Mouse (Mus musculus) liver, embryonic 11.5 days (tissue): ENCODE measurements around the gene Pex10. TPM values are rescaled to one million over a fixed set of nuclear protein-coding genes. Genes with fewer than 3 reads are reported as not detected.
A peak's percentile ranks its signal among the peaks of the same experiment; 100 is the strongest.

Experiments used
- ATAC-seq: fragments of 200-750 bp; cut with Nextera tagmentation; replicated peaks from 2 replicates; pipeline ENCODE4 v1.8.0; 2017; ENCODE audit warnings: moderate number of reproducible peaks, mild to moderate bottlenecking, moderate TSS enrichment, moderate library complexity; ENCODE audit not compliant: low FRiP score
- DNase-seq: peaks from one replicate; pipeline ENCODE4 v3.0.0-alpha.2; 2017; ENCODE audit warnings: low spot score
- H3K27ac ChIP-seq: fragments of 300-500 bp; sonication (generic); 2 replicates; pipeline ENCODE4 v1.5.1; 2014; ENCODE audit warnings: mild to moderate bottlenecking, low read depth, low read length, control low read depth
- H3K27me3 ChIP-seq: fragments of 300-500 bp; sonication (generic); replicated peaks from 2 replicates; pipeline ENCODE4 v1.6.1; 2014; ENCODE audit warnings: low read length, mixed read lengths; ENCODE audit not compliant: control insufficient read depth, insufficient read depth
- H3K36me3 ChIP-seq: fragments of 300-500 bp; sonication (generic); 2 replicates; pipeline ENCODE4 v1.6.1; 2014; ENCODE audit warnings: mild to moderate bottlenecking, low read length, moderate library complexity, mixed read lengths; ENCODE audit not compliant: control insufficient read depth, insufficient read depth
- H3K4me1 ChIP-seq: fragments of 300-500 bp; sonication (generic); replicated peaks from 2 replicates; pipeline ENCODE4 v1.6.1; 2014; ENCODE audit warnings: low read length, mixed read lengths; ENCODE audit not compliant: control insufficient read depth, insufficient read depth
- H3K4me2 ChIP-seq: fragments of 300-500 bp; sonication (generic); 2 replicates; pipeline ENCODE4 v1.6.1; 2014; ENCODE audit warnings: mild to moderate bottlenecking, control low read depth, moderate library complexity
- H3K4me3 ChIP-seq: fragments of 300-500 bp; sonication (generic); 2 replicates; pipeline ENCODE4 v1.5.1; 2014; ENCODE audit warnings: low read depth, low read length, control low read depth
- H3K9ac ChIP-seq: fragments of 300-500 bp; sonication (generic); 2 replicates; pipeline ENCODE4 v1.6.1; 2014; ENCODE audit warnings: low read depth, low read length, control low read depth
- H3K9me3 ChIP-seq: fragments of 300-500 bp; sonication (generic); 2 replicates; pipeline ENCODE4 v1.6.1; 2016; ENCODE audit warnings: low read length, inconsistent platforms, mixed read lengths; ENCODE audit not compliant: control insufficient read depth
- WGBS: fragments of 180-500 bp; shearing (Covaris S2); extraction: QIAGEN DNeasy Blood & Tissue Kit; methylation state at CpG from one replicate; pipeline ENCODE4 v1.1.7; 2014; 5-methylcytosine and 5-hydroxymethylcytosine counted together
- polyA plus RNA-seq: library from polyadenylated mRNA; unstranded; fragments of >200 nt; fragmentation: Nextera tagmentation; extraction: Ambion mirVana; gene quantifications from 2 replicates; pipeline ENCODE4 v1.2.1, GENCODE M21; 2014

The Pex10 gene
- polyA plus RNA-seq, 1 experiment from 2014 or later: 7.2 TPM

GRCm38 (mm10) chr4:155113766-155114410, 47.1 kb downstream of the Pex10 start:
- H3K36me3 ChIP-seq: no peaks in the 10 kb centered on the region
- H3K27me3 ChIP-seq: no peaks in the 10 kb centered on the region
- ATAC-seq: no peak
- 78% methylated on average over 8 of the region's 8 CpGs for WGBS
- peaks cover 20% of the 10 kb centered on the region for H3K4me1 ChIP-seq
- DNase-seq: no peak
- H3K9ac ChIP-seq: no peak overlapping the region
- no peak overlapping the region for H3K4me3 ChIP-seq
- no peak overlapping the region for H3K27ac ChIP-seq
- H3K9me3 ChIP-seq: no peaks in the 10 kb centered on the region
- H3K4me2 ChIP-seq: no peak overlapping the region

GRCm38 (mm10) chr4:155116607-155117006, 49.8 kb downstream of the Pex10 start:
- Histone ChIP-seq H3K27ac (no peak overlapping the region; the same call in 1 of the 2 replicates), H3K4me3 (no peak overlapping the region), H3K9ac (no peak overlapping the region), H3K4me2 (peak overlapping the region; percentile 36; the same call in 1 of the 2 replicates), H3K4me1 (peaks cover 37% of the 10 kb centered on the region), H3K36me3 (no peaks in the 10 kb centered on the region), H3K27me3 (no peaks in the 10 kb centered on the region), H3K9me3 (no peaks in the 10 kb centered on the region)
- ATAC-seq: peak; percentile 40
- 45% methylated on average over 4 of the region's 4 CpGs for WGBS
- no peak for DNase-seq

DNA sequence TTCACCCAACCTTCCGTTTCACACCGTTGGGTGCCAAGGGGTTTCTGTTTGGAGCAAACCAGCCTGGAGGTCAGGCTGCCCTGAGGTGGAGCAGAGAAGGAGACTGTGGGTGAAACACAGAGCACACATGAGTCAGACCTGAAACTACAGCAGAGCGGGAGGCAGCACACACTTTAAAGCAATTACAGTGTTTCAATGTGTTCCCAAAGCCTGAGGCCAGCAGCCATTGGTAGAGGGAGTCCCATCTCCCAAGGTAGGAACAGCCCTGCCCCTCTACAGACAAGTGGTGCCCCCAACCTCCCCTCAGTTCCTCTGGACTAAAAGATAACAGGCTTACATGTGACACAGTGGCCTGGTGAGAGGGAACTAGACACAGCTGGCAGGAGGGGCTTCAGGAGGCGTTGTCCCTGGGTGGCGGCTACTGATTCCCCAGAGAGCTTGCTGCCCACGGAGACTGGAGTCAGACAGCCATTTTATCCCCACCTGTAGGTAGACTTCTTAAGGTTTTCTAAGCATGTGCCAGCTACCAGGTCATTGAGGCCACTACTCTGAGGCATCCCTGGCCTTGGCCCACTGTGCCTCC, 50.7 kb downstream of the Pex10 start:
- 60% methylated on average over 6 of the region's 6 CpGs for WGBS
- peak overlapping the region; percentile 36 for H3K4me2 ChIP-seq
- no peaks in the 10 kb centered on the region for H3K27me3 ChIP-seq
- peaks cover 41% of the 10 kb centered on the region for H3K4me1 ChIP-seq
- no peak overlapping the region for H3K9ac ChIP-seq
- no peak overlapping the region for H3K4me3 ChIP-seq
- ATAC-seq: peak; percentile 90
- H3K9me3 ChIP-seq: no peaks in the 10 kb centered on the region
- peak overlapping the region; percentile 58; the same call in 1 of the 2 replicates for H3K27ac ChIP-seq
- DNase-seq: no peak
- H3K36me3 ChIP-seq: no peaks in the 10 kb centered on the region

- Histone ChIP-seq H3K4me1 (peaks cover 44% of the 10 kb centered on the region), H3K4me3 (no peak overlapping the region), H3K36me3 (no peaks in the 10 kb centered on the region), H3K27ac (no peak overlapping the region), H3K9me3 (no peaks in the 10 kb centered on the region), H3K4me2 (no peak overlapping the region), H3K9ac (no peak overlapping the region), H3K27me3 (no peaks in the 10 kb centered on the region)
- ATAC-seq (no peak), DNase-seq (no peak)
- 88% methylated on average over 10 of the region's 10 CpGs for WGBS
These were observed 51.5 kb downstream of the Pex10 start for GRCm38 (mm10) chr4:155118278-155118677.

GRCm38 (mm10) chr4:155120038-155120437, 53.2 kb downstream of the Pex10 start:
- Histone ChIP-seq H3K4me1 (peaks cover 56% of the 10 kb centered on the region), H3K9ac (no peak overlapping the region), H3K36me3 (no peaks in the 10 kb centered on the region), H3K4me2 (no peak overlapping the region; the same call in 1 of the 2 replicates), H3K27ac (0 out of 2 replicates have a peak overlapping the region, but pooled peaks have one; percentile 25), H3K4me3 (no peak overlapping the region), H3K27me3 (no peaks in the 10 kb centered on the region), H3K9me3 (no peaks in the 10 kb centered on the region)
- no peak for ATAC-seq
- DNase-seq: no peak
- 80% methylated on average over 7 of the region's 7 CpGs for WGBS

DNA sequence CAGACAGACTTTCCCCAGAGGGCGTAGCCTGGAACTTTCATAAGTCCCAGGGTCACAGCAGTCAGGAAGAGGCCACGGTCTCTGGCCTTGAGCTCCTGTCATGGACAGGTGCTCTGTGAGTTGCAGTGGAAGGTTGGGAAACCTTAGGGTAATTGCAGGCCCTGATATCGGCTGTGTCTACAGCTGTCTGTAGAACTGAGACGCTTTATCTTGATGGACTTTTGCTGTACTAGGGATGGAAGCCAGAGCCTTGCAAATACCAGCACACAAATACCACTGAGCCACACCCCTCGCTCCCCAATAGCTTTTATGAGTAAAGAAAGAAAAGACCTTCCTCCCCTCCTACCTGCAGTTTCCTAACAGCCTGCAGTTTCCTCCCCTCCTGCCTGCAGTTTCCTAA, 53.8 kb downstream of the Pex10 start:
- Histone ChIP-seq H3K4me3 (no peak overlapping the region), H3K27ac (peak overlapping the region; percentile 33; the same call in 1 of the 2 replicates), H3K36me3 (no peaks in the 10 kb centered on the region), H3K27me3 (no peaks in the 10 kb centered on the region), H3K9me3 (no peaks in the 10 kb centered on the region), H3K4me1 (peaks cover 61% of the 10 kb centered on the region), H3K9ac (no peak overlapping the region), H3K4me2 (no peak overlapping the region; the same call in 1 of the 2 replicates)
- ATAC-seq (peak; percentile 32), DNase-seq (no peak)
- WGBS: 46% methylated on average over 5 of the region's 5 CpGs

GRCm38 (mm10) chr4:155121222-155121621, 54.4 kb downstream of the Pex10 start:
- H3K4me1 ChIP-seq: peaks cover 63% of the 10 kb centered on the region
- no peak overlapping the region for H3K9ac ChIP-seq
- no peak for DNase-seq
- no peaks in the 10 kb centered on the region for H3K27me3 ChIP-seq
- no peak overlapping the region for H3K4me3 ChIP-seq
- H3K4me2 ChIP-seq: no peak overlapping the region
- ATAC-seq: no peak
- no peaks in the 10 kb centered on the region for H3K9me3 ChIP-seq
- peak overlapping the region; percentile 33; the same call in 1 of the 2 replicates for H3K27ac ChIP-seq
- H3K36me3 ChIP-seq: no peaks in the 10 kb centered on the region
- WGBS: 85% methylated on average over 6 of the region's 6 CpGs
